Mouse (Mus musculus): ENCODE data around the gene Xylt2. TPM values are rescaled to one million over a fixed set of nuclear protein-coding genes. Genes with fewer than 3 reads are reported as not detected.

The Xylt2 gene
- polyA plus RNA-seq, 1 experiment from 2014 or later, result 22.5 TPM

- peak overlapping the region; percentile 96 for H3K4me3 ChIP-seq
- peak overlapping the region; percentile 84 for H3K27ac ChIP-seq
- 9% methylated on average over 26 of the region's 26 CpGs for WGBS
- H3K9me3 ChIP-seq, result no peaks in the 10 kb centered on the region
- H3K27me3 ChIP-seq, result no peaks in the 10 kb centered on the region
- peaks cover 41% of the 10 kb centered on the region for H3K36me3 ChIP-seq
- peaks cover 15% of the 10 kb centered on the region for H3K4me1 ChIP-seq
- peak overlapping the region; percentile 73 for H3K4me2 ChIP-seq
- peak overlapping the region; percentile 75 for H3K9ac ChIP-seq
- ATAC-seq (ENCODE audit: insufficient number of reproducible peaks, low FRiP score, low TSS enrichment, low read depth), result peak; percentile 26; the same call in 1 of the 2 replicates
Measured at GRCm38 (mm10) chr11:94630199-94631011, 46.9 kb downstream of the Xylt2 start.

GRCm38 (mm10) chr11:94629884-94630198 is 47.5 kb downstream of the Xylt2 start:
- ATAC-seq (ENCODE audit: insufficient number of reproducible peaks, low FRiP score, low TSS enrichment, low read depth), result no peak; the same call in 1 of the 2 replicates
- WGBS, result 0% methylated on average over 28 of the region's 28 CpGs
- H3K4me2 ChIP-seq, result peak overlapping the region; percentile 73
- H3K27ac ChIP-seq, result peak overlapping the region; percentile 84
- H3K9ac ChIP-seq, result peak overlapping the region; percentile 75
- H3K4me1 ChIP-seq, result peaks cover 15% of the 10 kb centered on the region
- peak overlapping the region; percentile 96 for H3K4me3 ChIP-seq
- H3K36me3 ChIP-seq, result peaks cover 35% of the 10 kb centered on the region
- H3K27me3 ChIP-seq, result no peaks in the 10 kb centered on the region
- H3K9me3 ChIP-seq, result no peaks in the 10 kb centered on the region

- Histone ChIP-seq H3K4me3 (peak within 1 kb of the TSS; percentile 96), H3K27me3 (no peaks in the 10 kb centered on the region), H3K4me1 (peaks cover 15% of the 10 kb centered on the region), H3K36me3 (peaks cover 30% of the 10 kb centered on the region), H3K27ac (peak within 1 kb of the TSS; percentile 84), H3K9ac (peak within 1 kb of the TSS; percentile 75), H3K9me3 (no peaks in the 10 kb centered on the region), H3K4me2 (peak within 1 kb of the TSS; percentile 73)
- 4% methylated on average over 41 of the region's 41 CpGs for WGBS
- peak; percentile 91 for ATAC-seq (ENCODE audit: insufficient number of reproducible peaks, low FRiP score, low TSS enrichment, low read depth)
Measured at GRCm38 (mm10) chr11:94629199-94629883, 48.0 kb downstream of the Xylt2 start, which contains the start of gene Lrrc59. Gene Lrrc59, plus strand, starts transcription at chr11:94629767.

GRCm38 (mm10) chr11:94622162-94622561 is 55.2 kb downstream of the Xylt2 start:
- H3K4me2 ChIP-seq, result no peak overlapping the region

GRCm38 (mm10) chr11:94621458-94621852 is 55.9 kb downstream of the Xylt2 start:
- H3K4me3 ChIP-seq, result no peak overlapping the region
- no peak for ATAC-seq (ENCODE audit: insufficient number of reproducible peaks, low FRiP score, low TSS enrichment, low read depth)
- no peaks in the 10 kb centered on the region for H3K27me3 ChIP-seq
- no peaks in the 10 kb centered on the region for H3K4me1 ChIP-seq
- no peaks in the 10 kb centered on the region for H3K9me3 ChIP-seq
- H3K4me2 ChIP-seq, result no peak overlapping the region
- no peaks in the 10 kb centered on the region for H3K36me3 ChIP-seq
- H3K9ac ChIP-seq, result no peak overlapping the region
- no peak overlapping the region for H3K27ac ChIP-seq

More at GRCm38 (mm10) chr11:94622162-94622561, 55.2 kb downstream of the Xylt2 start:
- H3K36me3 ChIP-seq, result no peaks in the 10 kb centered on the region
- H3K9ac ChIP-seq, result no peak overlapping the region
- no peaks in the 10 kb centered on the region for H3K27me3 ChIP-seq
- no peak for ATAC-seq (ENCODE audit: insufficient number of reproducible peaks, low FRiP score, low TSS enrichment, low read depth)
- no peak overlapping the region for H3K4me3 ChIP-seq
- H3K9me3 ChIP-seq, result no peaks in the 10 kb centered on the region
- no peaks in the 10 kb centered on the region for H3K4me1 ChIP-seq
- no peak overlapping the region for H3K27ac ChIP-seq
- 69% methylated on average over 2 of the region's 2 CpGs for WGBS

GRCm38 (mm10) chr11:94620766-94621457 is 56.4 kb downstream of the Xylt2 start:
- no peaks in the 10 kb centered on the region for H3K27me3 ChIP-seq
- no peaks in the 10 kb centered on the region for H3K36me3 ChIP-seq
- no peak overlapping the region for H3K4me3 ChIP-seq
- H3K4me2 ChIP-seq, result no peak overlapping the region
- no peaks in the 10 kb centered on the region for H3K9me3 ChIP-seq
- H3K9ac ChIP-seq, result no peak overlapping the region
- H3K4me1 ChIP-seq, result no peaks in the 10 kb centered on the region
- 55% methylated on average over 6 of the region's 6 CpGs for WGBS
- H3K27ac ChIP-seq, result no peak overlapping the region
- ATAC-seq (ENCODE audit: insufficient number of reproducible peaks, low FRiP score, low TSS enrichment, low read depth), result no peak

GRCm38 (mm10) chr11:94617646-94618045 is 59.7 kb downstream of the Xylt2 start:
- Histone ChIP-seq H3K4me3 (no peak overlapping the region), H3K9ac (no peak overlapping the region), H3K4me2 (no peak overlapping the region), H3K36me3 (no peaks in the 10 kb centered on the region), H3K27me3 (no peaks in the 10 kb centered on the region), H3K27ac (no peak overlapping the region), H3K9me3 (no peaks in the 10 kb centered on the region), H3K4me1 (no peaks in the 10 kb centered on the region)
- 86% methylated on average over 2 of the region's 2 CpGs for WGBS
- ATAC-seq (ENCODE audit: insufficient number of reproducible peaks, low FRiP score, low TSS enrichment, low read depth), result no peak

- Histone ChIP-seq H3K4me2 (no peak overlapping the region), H3K4me3 (no peak overlapping the region), H3K9ac (no peak overlapping the region), H3K9me3 (no peaks in the 10 kb centered on the region), H3K27ac (no peak overlapping the region), H3K27me3 (no peaks in the 10 kb centered on the region), H3K36me3 (no peaks in the 10 kb centered on the region), H3K4me1 (no peaks in the 10 kb centered on the region)
- 24% methylated on average over 4 of the region's 4 CpGs for WGBS
- no peak for ATAC-seq (ENCODE audit: insufficient number of reproducible peaks, low FRiP score, low TSS enrichment, low read depth)
Measured at GRCm38 (mm10) chr11:94615494-94615893, 61.8 kb downstream of the Xylt2 start.

- no peaks in the 10 kb centered on the region for H3K4me1 ChIP-seq
- no peaks in the 10 kb centered on the region for H3K9me3 ChIP-seq
- H3K9ac ChIP-seq, result no peak overlapping the region
- H3K27me3 ChIP-seq, result no peaks in the 10 kb centered on the region
- WGBS, result 74% methylated on average over 4 of the region's 4 CpGs
- no peak for ATAC-seq (ENCODE audit: insufficient number of reproducible peaks, low FRiP score, low TSS enrichment, low read depth)
- no peak overlapping the region for H3K4me3 ChIP-seq
- H3K4me2 ChIP-seq, result no peak overlapping the region
- H3K27ac ChIP-seq, result no peak overlapping the region
- no peaks in the 10 kb centered on the region for H3K36me3 ChIP-seq
Measured at GRCm38 (mm10) chr11:94614603-94615002, 62.7 kb downstream of the Xylt2 start.

Other genes with a start within 250 kb of the Xylt2 start
- 27.7 and 30.8 TPM in 2 replicates for gene Cacna1g, start 203.3 kb downstream of the Xylt2 start, polyA plus RNA-seq (2015; fragmentation: Nextera tagmentation; extraction: Ambion mirVana)
- gene Spata20, start 191.3 kb downstream of the Xylt2 start, polyA plus RNA-seq (2015; fragmentation: Nextera tagmentation; extraction: Ambion mirVana), result 0.27 TPM in 2 replicates
- 10.3 and 11.1 TPM in 2 replicates for gene Epn3, start 177.5 kb downstream of the Xylt2 start, polyA plus RNA-seq (2015; fragmentation: Nextera tagmentation; extraction: Ambion mirVana)
- 1.5 and 1.6 TPM in 2 replicates for gene Mycbpap, start 155.8 kb downstream of the Xylt2 start, polyA plus RNA-seq (2015; fragmentation: Nextera tagmentation; extraction: Ambion mirVana)
- gene Rsad1, start 128.3 kb downstream of the Xylt2 start, polyA plus RNA-seq (2015; fragmentation: Nextera tagmentation; extraction: Ambion mirVana), result 3.6 and 3.7 TPM in 2 replicates
- 22.7 and 31.1 TPM in 2 replicates for gene Chad, start 112.5 kb downstream of the Xylt2 start, polyA plus RNA-seq (2015; fragmentation: Nextera tagmentation; extraction: Ambion mirVana)
- 6.2 and 6.3 TPM in 2 replicates for gene Acsf2, start 75.6 kb downstream of the Xylt2 start, polyA plus RNA-seq (2015; fragmentation: Nextera tagmentation; extraction: Ambion mirVana)
- gene Lrrc59, start 47.7 kb downstream of the Xylt2 start, polyA plus RNA-seq (2015; fragmentation: Nextera tagmentation; extraction: Ambion mirVana), result 231 and 234 TPM in 2 replicates
- 126 and 128 TPM in 2 replicates for gene Mrpl27, start 23.7 kb downstream of the Xylt2 start, polyA plus RNA-seq (2015; fragmentation: Nextera tagmentation; extraction: Ambion mirVana)
- 13.6 and 14.0 TPM in 2 replicates for gene Eme1, start 23.6 kb downstream of the Xylt2 start, polyA plus RNA-seq (2015; fragmentation: Nextera tagmentation; extraction: Ambion mirVana)
- 0.19 and 0.27 TPM in 2 replicates for gene Gm11541, start 27.0 kb upstream of the Xylt2 start, polyA plus RNA-seq (2015; fragmentation: Nextera tagmentation; extraction: Ambion mirVana)
- gene Cdc34b, start 64.3 kb upstream of the Xylt2 start, polyA plus RNA-seq (2015; fragmentation: Nextera tagmentation; extraction: Ambion mirVana), result not detected in 2 replicates
- not detected in 2 replicates for gene Tmem92, start 105.2 kb upstream of the Xylt2 start, polyA plus RNA-seq (2015; fragmentation: Nextera tagmentation; extraction: Ambion mirVana)

Data from limb, embryonic 15.5 days (tissue).